Mouse (Mus musculus) stomach, postnatal 0 days (tissue): ENCODE measurements around the gene Cyp2j7.

Experiments
- CTCF ChIP-seq: IDR thresholded peaks from 2 replicates; pipeline ENCODE4 v1.5.1; 2016; ENCODE audit warnings: antibody characterized with exemption, low read depth, mild to moderate bottlenecking, moderate library complexity
- EP300 ChIP-seq: optimal IDR thresholded peaks from 2 replicates; pipeline ENCODE3; 2016; ENCODE audit warnings: antibody characterized with exemption

GRCm38 (mm10) chr4:96196701-96197100 lies 39.8 kb downstream of the Cyp2j7 start:
- TF ChIP-seq EP300, result no peak
- no peak for TF ChIP-seq CTCF
